Mouse (Mus musculus) megakaryocyte, embryonic 14.5 days (primary cell): ENCODE measurements around the gene Gm2115.

Experiments
- FLI1 ChIP-seq: IDR thresholded peaks from 2 replicates; pipeline ENCODE4 v1.6.1; 2012; ENCODE audit warnings: low read length, inconsistent platforms, mixed read lengths
- GATA1 ChIP-seq: IDR thresholded peaks from 3 replicates; pipeline ENCODE4 v1.6.1; 2012; ENCODE audit warnings: mixed read lengths, low read length, inconsistent platforms, borderline replicate concordance

DNA sequence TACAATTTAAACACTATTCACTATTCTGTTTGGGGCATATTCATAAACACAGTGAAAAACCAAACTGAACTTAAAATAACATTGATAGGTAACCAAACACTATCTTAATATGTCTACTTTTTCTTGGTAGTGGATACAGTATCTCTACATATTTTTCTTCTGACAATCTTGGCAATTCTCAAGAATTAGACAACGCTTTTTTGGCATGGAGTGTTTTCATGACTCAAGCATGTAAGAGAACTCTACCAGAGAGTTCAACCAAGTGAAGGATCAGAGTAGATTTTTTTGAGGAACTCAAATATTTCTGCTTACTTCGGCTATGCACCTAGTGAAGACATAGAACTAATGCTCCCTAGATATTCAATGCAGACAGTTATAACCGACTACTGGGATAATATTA lies 92.2 kb downstream of the Gm2115 start:
- TF ChIP-seq GATA1 (no peak), FLI1 (no peak)
